Mouse (Mus musculus) cerebellum, adult 9-10 months (tissue): Measurements from ENCODE around the gene Clca3a1.

Experiments
- DNase-seq: peaks from one replicate; pipeline ENCODE4 v3.0.0; 2022

The Clca3a1 gene

GRCm38 (mm10) chr3:144719088-144719900 lies 41.5 kb downstream of the Clca3a1 start:
- DNase-seq: peak; percentile 71

DNA sequence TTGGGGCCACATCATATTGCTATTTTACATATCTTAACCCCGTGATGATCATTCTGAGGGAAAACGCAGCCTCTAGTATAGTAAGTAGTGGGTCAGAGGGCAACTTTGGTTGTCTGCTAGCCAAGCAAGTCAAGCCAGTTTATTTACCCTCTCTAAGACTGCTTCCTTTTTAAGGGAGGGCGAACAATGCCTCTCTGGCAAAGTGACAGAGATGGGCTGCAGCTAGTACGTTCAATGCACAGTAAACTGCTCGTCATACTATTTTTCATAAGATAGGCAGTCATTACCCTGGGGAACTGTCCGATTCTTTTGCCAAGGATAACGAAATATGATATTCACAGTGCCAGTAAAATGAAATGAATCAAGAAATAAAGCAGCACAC lies 42.1 kb downstream of the Clca3a1 start:
- DNase-seq: peak; percentile 52

DNA sequence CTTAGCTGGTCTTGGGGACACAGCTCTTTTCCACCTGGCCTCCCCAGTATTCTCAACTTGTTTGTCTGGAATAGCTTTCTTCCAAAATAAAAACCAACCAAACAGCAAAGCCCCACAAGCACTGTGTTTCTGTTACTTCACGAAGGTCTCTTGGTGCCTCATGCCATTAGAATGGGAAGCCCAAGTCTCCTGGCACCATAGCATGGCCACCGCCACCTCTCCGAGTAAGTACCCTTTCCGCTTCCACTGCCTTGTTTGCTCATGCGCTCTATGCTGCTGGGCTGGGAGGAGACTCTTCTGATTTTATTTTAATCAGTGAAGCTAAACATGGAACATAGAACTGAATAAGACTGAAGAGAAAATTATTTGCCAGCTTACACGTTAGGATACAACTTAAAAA lies 42.9 kb downstream of the Clca3a1 start:
- DNase-seq: no peak

GRCm38 (mm10) chr3:144717121-144717520 lies 43.7 kb downstream of the Clca3a1 start:
- DNase-seq: no peak

DNA sequence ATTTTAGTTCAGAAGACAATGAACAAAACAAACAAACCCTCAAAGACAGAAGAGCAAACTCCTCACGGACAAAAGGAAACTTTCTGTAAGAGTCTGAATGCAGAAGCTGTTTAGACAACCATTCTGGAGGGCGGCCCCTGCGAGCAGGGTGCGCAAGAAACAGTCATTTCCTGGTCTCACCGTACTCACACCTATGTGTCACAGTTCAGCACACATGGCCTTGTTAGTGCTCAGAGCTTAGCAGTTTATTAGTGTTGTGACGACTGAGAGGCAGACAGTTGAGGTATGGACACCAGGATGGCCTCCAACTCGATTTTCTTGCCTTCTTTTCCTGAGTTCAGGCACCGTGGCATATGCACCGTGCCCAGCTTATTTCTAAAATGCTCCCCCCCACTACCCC lies 44.9 kb downstream of the Clca3a1 start:
- no peak for DNase-seq

DNA sequence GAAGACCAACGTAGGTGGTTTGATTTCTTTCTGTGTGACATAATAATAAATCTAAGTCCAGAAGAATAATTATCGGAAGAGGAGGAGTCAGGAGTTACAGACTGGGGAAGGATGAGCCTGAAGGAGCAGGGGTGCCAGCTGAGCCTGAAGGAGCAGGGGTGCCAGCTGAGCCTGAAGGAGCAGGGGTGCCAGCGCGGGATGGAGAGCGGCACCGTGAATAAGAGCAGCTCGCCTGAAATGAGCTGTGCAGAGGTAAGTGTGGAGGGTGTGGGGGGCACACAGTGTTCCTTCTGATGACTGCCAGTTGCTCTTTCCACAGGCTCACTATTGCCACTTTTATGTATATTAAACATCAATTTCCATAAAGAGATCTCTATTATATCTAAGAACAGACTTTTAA lies 45.7 kb downstream of the Clca3a1 start:
- no peak for DNase-seq

DNA sequence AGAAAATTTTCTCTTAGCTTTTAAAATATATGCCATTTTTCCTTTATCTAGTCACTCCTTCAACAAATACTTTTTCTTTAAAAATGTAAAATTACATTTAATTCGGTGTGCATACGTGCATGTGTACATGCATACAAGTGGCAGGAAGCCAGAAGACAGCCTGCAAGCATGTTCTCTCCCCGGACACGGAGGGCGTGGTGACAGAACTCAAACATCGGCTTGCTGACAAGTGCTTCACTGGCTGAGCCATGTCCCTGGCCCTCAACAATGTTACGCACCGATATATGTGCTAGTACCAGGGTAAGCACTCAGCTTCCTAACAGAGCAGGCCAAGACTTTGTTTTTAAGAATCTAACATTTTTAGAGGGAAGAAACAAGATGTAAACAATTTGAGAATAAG lies 46.2 kb downstream of the Clca3a1 start:
- no peak for DNase-seq

GRCm38 (mm10) chr3:144714126-144714525 lies 46.7 kb downstream of the Clca3a1 start:
- DNase-seq: no peak

DNA sequence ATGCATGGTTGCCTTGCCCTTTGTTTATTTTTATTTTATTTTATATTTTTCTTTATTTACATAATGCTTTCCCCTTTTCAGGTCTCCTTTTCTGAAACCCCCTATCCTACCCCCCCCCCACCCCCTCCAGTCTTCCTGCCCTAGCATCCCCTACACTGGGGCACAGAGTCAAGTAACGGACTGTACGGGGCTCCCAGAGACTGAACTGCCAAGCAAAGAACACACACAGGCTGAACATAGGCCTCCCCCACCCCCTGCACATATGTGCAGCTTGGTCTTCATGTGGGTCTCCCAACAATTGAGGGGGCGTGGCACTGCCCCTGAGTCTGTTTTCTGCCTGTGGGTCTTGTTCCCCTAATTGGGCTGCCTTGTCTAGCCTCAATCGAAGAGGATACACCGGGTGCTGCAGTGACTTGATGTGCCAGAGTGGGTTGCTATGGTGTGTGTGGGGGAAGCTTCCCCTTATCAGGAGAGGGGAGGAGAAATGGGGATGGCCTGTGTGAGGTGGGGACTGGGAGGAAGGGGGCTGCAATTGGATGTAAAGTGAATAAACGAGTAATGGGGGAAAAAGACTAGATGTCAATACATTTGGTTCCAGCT lies 49.1 kb downstream of the Clca3a1 start:
- no peak for DNase-seq

GRCm38 (mm10) chr3:144708612-144709011 lies 52.2 kb downstream of the Clca3a1 start:
- DNase-seq: no peak

DNA sequence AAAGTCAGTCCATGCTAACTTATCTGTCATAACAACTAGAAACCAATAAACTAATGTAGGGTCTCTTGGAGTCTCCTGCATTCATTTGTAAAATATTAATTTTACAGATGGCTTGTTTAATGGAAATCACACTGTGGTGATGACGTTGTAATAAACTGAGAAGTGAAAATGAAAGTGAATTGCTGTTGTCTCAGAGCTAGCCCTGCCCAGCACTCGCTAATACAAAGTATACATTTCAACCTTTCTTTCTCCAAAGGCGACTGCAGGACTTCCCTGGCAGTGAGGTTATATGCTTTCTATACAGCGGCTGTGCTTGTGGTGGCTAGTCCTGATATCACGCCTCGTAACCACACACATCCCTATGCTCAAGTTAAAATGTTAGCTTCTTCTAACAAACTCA lies 56.8 kb downstream of the Clca3a1 start:
- DNase-seq: no peak

GRCm38 (mm10) chr3:144698790-144699433 lies 61.9 kb downstream of the Clca3a1 start:
- DNase-seq: no peak

- DNase-seq: no peak
These were observed 62.8 kb downstream of the Clca3a1 start for GRCm38 (mm10) chr3:144697942-144698341.

DNA sequence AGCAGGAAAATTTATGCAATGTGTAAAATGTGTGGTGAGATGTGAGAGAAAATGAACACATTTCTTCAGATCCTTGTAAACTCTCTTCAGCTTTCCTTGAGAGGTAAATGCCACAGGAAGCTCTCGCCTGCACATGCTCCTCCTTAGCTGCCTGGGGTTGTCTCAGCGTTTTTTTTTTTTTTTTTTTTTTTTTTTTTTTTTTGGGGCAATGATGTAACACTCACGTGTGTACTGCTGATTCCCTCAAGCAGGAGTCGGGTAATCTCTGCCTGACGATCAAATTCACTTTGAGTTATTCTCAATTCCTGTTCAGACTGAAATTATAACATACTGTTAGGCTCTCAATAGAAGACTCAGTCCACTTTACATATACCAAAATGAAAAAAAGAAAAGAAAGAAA lies 63.6 kb downstream of the Clca3a1 start:
- DNase-seq: no peak

DNA sequence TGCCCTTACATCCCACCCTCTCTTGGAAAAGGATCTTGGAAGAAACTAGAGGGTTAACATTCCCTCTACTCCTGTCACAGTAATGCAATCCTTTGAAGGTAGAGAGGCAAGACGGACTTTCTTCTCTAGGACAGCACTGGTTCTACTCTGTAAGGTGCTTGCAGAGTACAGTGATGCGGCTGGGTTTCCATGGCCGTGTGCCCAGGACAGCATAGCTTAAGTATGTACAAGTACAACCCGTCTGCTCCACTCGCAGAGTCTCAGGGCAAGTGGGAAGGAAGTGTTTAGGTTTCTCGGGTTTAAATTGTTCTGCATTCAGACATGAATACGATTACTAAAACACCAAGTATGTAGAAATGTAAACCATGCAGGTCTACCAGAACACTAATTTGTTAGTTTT lies 65.8 kb downstream of the Clca3a1 start:
- no peak for DNase-seq

GRCm38 (mm10) chr3:144694040-144694439 lies 66.7 kb downstream of the Clca3a1 start:
- DNase-seq: no peak

GRCm38 (mm10) chr3:144692052-144692451 lies 68.7 kb downstream of the Clca3a1 start:
- DNase-seq: peak; percentile 31

- no peak for DNase-seq
These were observed 71.5 kb downstream of the Clca3a1 start for GRCm38 (mm10) chr3:144689236-144689635.

GRCm38 (mm10) chr3:144688284-144688683 lies 72.5 kb downstream of the Clca3a1 start:
- no peak for DNase-seq

DNA sequence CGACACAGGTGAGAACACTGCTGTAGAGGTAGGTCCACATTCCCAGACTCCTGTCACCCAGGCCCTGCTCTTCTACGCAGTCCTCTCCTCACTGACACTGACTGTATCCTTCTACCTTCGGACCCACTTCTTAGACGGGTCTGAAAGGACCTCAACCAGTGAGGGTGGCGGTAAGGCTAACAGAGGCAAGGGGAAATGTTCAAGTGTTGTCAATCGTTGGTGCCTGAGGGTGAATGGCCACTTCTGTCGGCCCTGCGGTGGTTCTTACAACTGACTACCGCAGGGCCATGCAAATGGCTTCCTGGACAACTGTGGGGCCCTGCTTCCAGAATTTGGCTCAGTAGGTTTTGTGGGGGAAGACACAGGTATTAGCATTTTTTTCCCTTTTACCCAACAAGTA lies 73.2 kb downstream of the Clca3a1 start:
- DNase-seq: no peak

DNA sequence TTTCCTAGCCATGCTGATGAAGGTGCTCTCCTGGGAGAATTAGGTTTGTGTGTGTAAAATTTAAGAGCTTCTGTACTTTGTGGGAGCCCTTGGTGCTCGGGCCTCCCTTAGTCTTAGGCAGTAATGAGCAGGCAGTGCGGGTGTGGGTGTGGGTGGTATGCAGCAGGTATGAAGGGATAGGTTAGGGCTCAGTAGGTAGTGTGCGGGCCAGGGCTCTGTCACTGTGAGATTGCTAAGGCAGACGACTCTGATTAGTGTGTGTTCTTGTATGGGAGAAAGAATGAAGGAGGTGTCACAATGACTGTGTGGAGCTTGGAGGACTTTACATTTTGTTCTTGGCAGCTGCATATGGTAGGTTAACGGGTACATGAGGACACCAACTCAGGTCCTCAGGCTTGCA lies 74.6 kb downstream of the Clca3a1 start:
- no peak for DNase-seq

GRCm38 (mm10) chr3:144683136-144683814 lies 77.5 kb downstream of the Clca3a1 start:
- no peak for DNase-seq

DNA sequence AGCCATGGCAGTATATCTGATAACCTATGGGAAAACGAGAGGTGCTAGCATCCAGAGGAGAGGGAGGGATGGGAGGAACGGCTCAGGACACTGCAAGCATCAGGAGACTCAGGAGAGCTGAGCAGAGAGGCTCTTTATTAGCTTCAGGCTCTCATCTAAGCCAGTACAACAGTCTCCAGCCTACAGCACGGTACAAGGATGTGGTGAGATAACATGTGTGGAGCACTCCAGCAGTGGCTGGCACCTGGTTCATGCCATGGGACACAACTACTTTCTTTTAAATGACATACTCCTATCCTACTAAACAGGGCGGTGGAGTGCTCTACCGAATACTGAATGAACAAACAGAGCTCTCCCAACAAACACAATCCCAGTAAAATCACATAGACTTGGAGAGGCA lies 79.2 kb downstream of the Clca3a1 start:
- DNase-seq: no peak

DNA sequence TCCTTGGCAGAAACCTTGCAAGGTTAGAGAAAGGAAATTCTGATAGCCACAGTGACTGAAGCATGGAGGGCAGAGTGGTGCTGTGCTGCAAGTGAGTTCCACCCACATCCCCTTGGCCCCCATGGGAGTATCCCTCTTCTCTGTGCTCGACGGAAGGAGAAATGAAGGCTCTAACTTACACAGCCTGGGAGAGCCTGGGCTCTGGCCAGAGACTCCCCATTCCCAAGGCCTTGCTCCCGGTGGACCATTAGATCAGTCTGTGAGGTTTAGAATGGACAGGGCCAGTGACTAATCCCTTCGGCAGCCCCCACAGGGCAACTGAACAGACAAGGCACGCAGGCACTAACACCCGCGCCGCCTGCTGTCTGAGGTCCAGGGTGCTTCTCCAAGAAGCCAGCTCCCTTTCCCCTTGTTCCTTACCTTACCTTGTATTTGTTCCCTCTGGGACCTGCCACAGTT lies 81.0 kb downstream of the Clca3a1 start:
- no peak for DNase-seq
